Mouse (Mus musculus): Measurements from ENCODE around the gene Akap7.

DNA sequence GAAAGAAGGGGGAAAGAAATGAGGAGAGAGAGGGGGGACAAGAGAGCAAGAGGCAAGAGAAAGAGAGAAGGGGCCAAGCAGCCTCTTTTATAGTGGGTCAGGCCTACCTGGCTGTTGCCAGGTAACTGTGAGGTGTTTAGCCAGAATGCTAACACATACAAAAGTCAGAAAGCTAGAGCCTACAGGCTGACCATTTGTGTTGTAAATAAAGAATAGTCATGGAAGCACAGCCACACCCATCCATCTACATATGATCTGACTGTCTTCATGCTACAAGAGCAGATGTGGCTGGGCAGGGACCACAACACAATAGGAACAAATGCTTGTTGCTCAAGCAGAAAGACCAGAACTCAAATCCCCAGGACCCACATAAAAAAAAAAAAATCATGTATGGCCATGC is 11.9 kb upstream of the Akap7 start:
- TF ChIP-seq POLR2A (IDR thresholded peaks at IDR 0.05; ENCODE audit: insufficient read depth, low read depth, low read length) (no peak), CTCF (IDR thresholded peaks at IDR 0.05) (no peak), EP300 (IDR thresholded peaks at IDR 0.05; ENCODE audit: insufficient read depth, low read depth, low read length) (no peak)
